Mouse (Mus musculus) gastrocnemius, adult 8-10 months (tissue): ENCODE measurements at regions not wholly inside any gene's neighbourhood (a gene's known extent, or its start where the extent isn't known, plus 50 kb on each side); places are given as distances from the start of the nearest gene placed in this dataset.

Experiments
- DNase-seq, 2 experiments: peaks; one replicate each; pipeline ENCODE4 v3.0.0; 2022; ENCODE audit warnings: low spot score in 2 of 2

- no peak for DNase-seq
Measured at GRCm38 (mm10) chr5:133569096-133569495, 530.4 kb upstream of the Castor2 start.

GRCm38 (mm10) chr5:133566506-133566905 is 533.0 kb upstream of the Castor2 start:
- no peak for DNase-seq

GRCm38 (mm10) chr5:133550657-133551056 is 548.9 kb upstream of the Castor2 start:
- DNase-seq, result no peak

- DNase-seq, result no peak
Measured at GRCm38 (mm10) chr5:133542217-133542616, 557.3 kb upstream of the Castor2 start.

GRCm38 (mm10) chr5:133532678-133533077 is 566.8 kb upstream of the Castor2 start:
- DNase-seq, result no peak

GRCm38 (mm10) chr5:133505661-133506060 is 593.9 kb upstream of the Castor2 start:
- no peak for DNase-seq

- peak; percentile 88 to 90 for DNase-seq
Measured at GRCm38 (mm10) chr5:133487806-133488290, 611.7 kb upstream of the Castor2 start.

- DNase-seq, result peak; percentile 17 to 38
Measured at GRCm38 (mm10) chr5:133482291-133483086, 617.0 kb upstream of the Castor2 start.

- no peak for DNase-seq
Measured at GRCm38 (mm10) chr5:133479205-133479604, 620.3 kb upstream of the Castor2 start.

- DNase-seq, result no peak
Measured at GRCm38 (mm10) chr5:133453349-133454049, 646.0 kb upstream of the Castor2 start.

GRCm38 (mm10) chr5:133449926-133450325 is 649.6 kb upstream of the Castor2 start:
- DNase-seq, result no peak

- DNase-seq, result no peak
Measured at GRCm38 (mm10) chr5:133400826-133401225, 698.7 kb upstream of the Castor2 start.

GRCm38 (mm10) chr5:133389896-133390295 is 709.6 kb upstream of the Castor2 start:
- DNase-seq, result no peak

GRCm38 (mm10) chr5:133389023-133389840 is 710.3 kb upstream of the Castor2 start:
- DNase-seq, result no peak

GRCm38 (mm10) chr5:133385374-133386349 is 713.8 kb upstream of the Castor2 start:
- DNase-seq, result no peak

GRCm38 (mm10) chr5:133365771-133366170 is 733.7 kb upstream of the Castor2 start:
- no peak for DNase-seq

GRCm38 (mm10) chr5:133347516-133347915 is 752.0 kb upstream of the Castor2 start:
- no peak for DNase-seq

- no peak for DNase-seq
Measured at GRCm38 (mm10) chr5:133341973-133342372, 757.5 kb upstream of the Castor2 start.

- DNase-seq, result no peak
Measured at GRCm38 (mm10) chr5:133320626-133321025, 777.5 kb upstream of the Auts2 start.

GRCm38 (mm10) chr5:133320206-133320605 is 777.1 kb upstream of the Auts2 start:
- DNase-seq, result no peak

- DNase-seq, result no peak
Measured at GRCm38 (mm10) chr5:133314031-133314430, 770.9 kb upstream of the Auts2 start.
